Mouse (Mus musculus) testis, adult 2 months (tissue): ENCODE data around the gene Wbp2nl. TPM values are rescaled to one million over a fixed set of nuclear protein-coding genes. Genes with fewer than 3 reads are reported as not detected.

Experiments used
- H3K27ac ChIP-seq: fragments of 200-500 bp; 2 replicates; pipeline ENCODE4 v1.5.1; 2012; ENCODE audit warnings: low read depth, low read length; ENCODE audit not compliant: control insufficient read depth, insufficient read depth
- H3K27me3 ChIP-seq: fragments of 200-500 bp; 2 replicates; pipeline ENCODE4 v1.6.1; 2012; ENCODE audit warnings: mild to moderate bottlenecking, low read length, moderate library complexity; ENCODE audit not compliant: control insufficient read depth, insufficient read depth
- H3K36me3 ChIP-seq: fragments of 200-500 bp; 2 replicates; pipeline ENCODE4 v1.6.1; 2012; ENCODE audit warnings: mild to moderate bottlenecking, low read length; ENCODE audit not compliant: control insufficient read depth, insufficient read depth
- H3K4me1 ChIP-seq: fragments of 200-500 bp; 2 replicates; pipeline ENCODE4 v1.6.1; 2012; ENCODE audit warnings: low read length; ENCODE audit not compliant: control insufficient read depth, insufficient read depth
- H3K4me3 ChIP-seq: fragments of 200-500 bp; 2 replicates; pipeline ENCODE4 v1.5.1; 2012; ENCODE audit warnings: low read depth, mild to moderate bottlenecking, low read length, moderate library complexity, mixed read lengths; ENCODE audit not compliant: control insufficient read depth
- CTCF ChIP-seq: fragments of 200-500 bp; IDR thresholded peaks from 2 replicates; pipeline ENCODE4 v1.5.1; 2012; ENCODE audit warnings: low read depth, mild to moderate bottlenecking, inconsistent platforms, low read length, moderate library complexity; ENCODE audit not compliant: control insufficient read depth, insufficient read depth, insufficient replicate concordance
- POLR2A ChIP-seq: fragments of 200-500 bp; IDR thresholded peaks from 2 replicates; pipeline ENCODE4 v1.6.1; 2012; ENCODE audit warnings: low read depth, mild to moderate bottlenecking, inconsistent platforms, low read length, moderate library complexity; ENCODE audit not compliant: control insufficient read depth
- polyA plus RNA-seq: library from polyadenylated mRNA; depleted of rRNA; stranded (reverse); fragments of >200 nt; gene quantifications from 2 replicates; pipeline ENCODE4 v1.2.3, GENCODE M21; 2012

The Wbp2nl gene
- polyA plus RNA-seq, 1 experiment: 170 TPM

DNA sequence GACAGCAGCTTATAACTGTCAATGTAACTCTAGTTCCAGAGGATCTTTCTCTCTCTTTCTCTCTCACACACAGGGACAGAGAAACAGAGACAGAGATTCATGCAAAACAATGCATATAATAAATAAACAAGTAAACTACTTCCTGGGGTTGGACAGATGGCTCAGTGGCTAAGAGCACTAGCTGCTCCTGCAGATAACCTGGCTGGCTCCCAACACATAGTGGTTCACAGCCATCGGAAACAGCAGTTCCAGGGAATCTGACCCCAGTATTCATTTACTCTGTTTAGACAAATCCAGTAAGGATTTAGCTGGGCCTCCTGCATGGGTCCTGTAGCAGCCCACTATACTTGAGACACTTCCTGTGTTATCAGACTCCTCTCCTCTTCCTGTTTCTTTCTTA lies 20.9 kb downstream of the Wbp2nl start:
- Histone ChIP-seq H3K4me3 (no peak overlapping the region), H3K4me1 (no peaks in the 10 kb centered on the region), H3K27ac (no peak overlapping the region), H3K36me3 (no peaks in the 10 kb centered on the region), H3K27me3 (no peaks in the 10 kb centered on the region)
- no peak for TF ChIP-seq POLR2A

DNA sequence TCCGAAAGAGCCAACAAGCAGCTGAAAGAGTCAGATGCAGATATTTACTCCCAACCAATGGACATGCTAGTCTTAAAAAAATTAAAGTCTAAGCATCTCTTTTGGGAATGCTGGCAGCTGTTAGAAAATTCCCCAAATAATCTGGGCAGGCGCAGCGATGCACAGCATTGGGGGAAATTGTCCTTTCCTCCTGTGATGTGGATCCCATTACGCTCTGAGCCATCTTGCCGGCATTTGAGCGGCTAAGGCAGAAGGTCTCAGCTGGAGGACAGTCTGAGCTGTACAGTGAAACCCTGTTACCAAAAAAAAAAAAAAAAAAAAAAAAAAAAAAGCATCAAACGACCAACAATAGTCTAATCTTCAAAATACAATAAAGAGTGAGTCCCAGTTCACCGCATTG lies 23.4 kb downstream of the Wbp2nl start:
- Histone ChIP-seq H3K4me1 (no peaks in the 10 kb centered on the region), H3K4me3 (no peak overlapping the region), H3K27ac (no peak overlapping the region), H3K36me3 (no peaks in the 10 kb centered on the region), H3K27me3 (no peaks in the 10 kb centered on the region)
- no peak for TF ChIP-seq CTCF
- no peak for TF ChIP-seq POLR2A

DNA sequence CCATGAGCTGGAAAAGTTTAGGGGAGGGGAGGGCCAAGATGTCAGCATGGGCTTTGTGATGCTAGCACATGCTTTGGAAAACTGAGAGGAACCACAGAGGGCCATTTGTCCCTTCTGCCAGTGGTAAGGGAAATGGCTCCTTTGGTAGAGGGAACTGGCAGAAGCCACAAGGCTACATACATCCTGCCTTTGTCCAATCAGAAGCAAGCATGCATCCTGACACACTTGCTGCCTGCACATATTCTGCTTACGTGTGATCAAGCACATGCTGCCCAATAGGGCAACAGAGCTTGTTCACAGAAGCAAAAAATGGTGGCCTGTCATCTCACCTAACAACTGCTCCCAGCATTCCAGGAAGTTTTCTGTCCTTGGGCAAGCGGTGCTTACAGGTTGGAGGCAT lies 26.6 kb downstream of the Wbp2nl start:
- no peaks in the 10 kb centered on the region for H3K36me3 ChIP-seq
- no peak overlapping the region for H3K27ac ChIP-seq
- H3K4me3 ChIP-seq: peak overlapping the region; percentile 7; the same call in 1 of the 2 replicates
- no peaks in the 10 kb centered on the region for H3K27me3 ChIP-seq
- no peaks in the 10 kb centered on the region for H3K4me1 ChIP-seq
- no peak for TF ChIP-seq CTCF
- no peak for TF ChIP-seq POLR2A

DNA sequence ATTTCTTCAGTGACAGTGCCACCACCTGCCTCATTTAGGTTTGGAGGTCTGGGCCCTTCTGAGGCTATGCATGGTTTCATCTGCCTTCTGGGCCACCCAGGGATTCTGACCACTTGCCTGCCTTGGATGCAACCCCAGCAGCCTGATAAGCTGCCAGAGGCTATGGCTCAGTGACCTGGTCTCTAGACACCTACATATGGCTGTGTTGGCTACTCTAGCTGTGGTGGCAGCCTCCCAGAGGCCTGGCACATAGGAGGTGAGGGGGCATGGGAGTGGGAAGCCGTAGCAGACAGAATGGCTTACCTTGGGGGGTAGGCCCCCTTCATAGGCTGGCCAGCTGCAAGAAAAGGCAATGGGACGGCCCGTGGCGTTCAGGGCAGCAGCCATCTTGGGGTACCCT lies 36.4 kb downstream of the Wbp2nl start:
- no peak overlapping the region for H3K27ac ChIP-seq
- peaks cover 17% of the 10 kb centered on the region for H3K4me1 ChIP-seq
- H3K4me3 ChIP-seq: no peak overlapping the region
- H3K36me3 ChIP-seq: no peaks in the 10 kb centered on the region
- peaks cover under 1% of the 10 kb centered on the region; the same call in 1 of the 2 replicates for H3K27me3 ChIP-seq
- no peak for TF ChIP-seq CTCF
- no peak for TF ChIP-seq POLR2A

DNA sequence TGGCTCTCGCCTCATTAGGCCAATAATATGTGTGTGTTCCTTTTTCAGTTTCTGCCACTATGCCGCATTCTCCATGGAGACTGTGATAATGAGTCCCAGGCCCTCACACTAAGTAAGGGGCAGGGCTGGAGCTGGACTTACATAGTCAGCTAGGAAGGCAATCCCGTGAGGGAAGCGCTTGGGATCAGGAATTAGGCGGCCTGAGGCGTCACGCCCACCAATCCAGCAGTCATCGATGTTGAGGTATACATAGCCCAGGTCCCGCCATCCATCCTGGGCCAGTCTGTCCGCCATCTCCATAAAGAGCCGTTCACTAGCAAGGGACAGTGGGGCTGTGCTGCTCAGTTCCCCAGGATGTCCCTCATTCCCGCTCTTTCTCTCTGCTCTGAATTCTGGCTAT lies 37.9 kb downstream of the Wbp2nl start:
- peak overlapping the region; percentile 30 for H3K4me3 ChIP-seq
- TF ChIP-seq POLR2A: no peak
- TF ChIP-seq CTCF: no peak
- H3K36me3 ChIP-seq: no peaks in the 10 kb centered on the region
- H3K4me1 ChIP-seq: peaks cover 29% of the 10 kb centered on the region
- no peak overlapping the region for H3K27ac ChIP-seq
- H3K27me3 ChIP-seq: peaks cover 9% of the 10 kb centered on the region

DNA sequence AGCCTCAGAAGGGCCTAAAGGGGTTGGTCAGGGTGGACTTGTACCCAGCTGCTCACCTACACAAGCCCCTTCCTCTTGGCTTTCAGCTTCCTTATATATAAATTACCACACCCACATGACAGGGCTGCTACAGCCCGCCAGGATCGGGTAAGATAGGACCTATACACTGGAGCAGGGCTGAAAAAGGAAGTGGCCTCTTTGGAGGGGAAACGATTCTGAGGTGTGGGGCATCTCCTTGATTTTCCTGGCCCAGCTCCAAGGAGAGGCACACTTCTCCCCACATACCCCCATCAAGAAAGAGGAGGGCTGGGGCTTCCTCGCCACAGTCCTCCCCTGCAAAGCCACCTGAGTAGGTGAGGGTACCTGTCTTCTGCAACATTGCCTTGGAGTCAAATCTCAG lies 39.1 kb downstream of the Wbp2nl start:
- H3K4me1 ChIP-seq: peaks cover 34% of the 10 kb centered on the region

DNA sequence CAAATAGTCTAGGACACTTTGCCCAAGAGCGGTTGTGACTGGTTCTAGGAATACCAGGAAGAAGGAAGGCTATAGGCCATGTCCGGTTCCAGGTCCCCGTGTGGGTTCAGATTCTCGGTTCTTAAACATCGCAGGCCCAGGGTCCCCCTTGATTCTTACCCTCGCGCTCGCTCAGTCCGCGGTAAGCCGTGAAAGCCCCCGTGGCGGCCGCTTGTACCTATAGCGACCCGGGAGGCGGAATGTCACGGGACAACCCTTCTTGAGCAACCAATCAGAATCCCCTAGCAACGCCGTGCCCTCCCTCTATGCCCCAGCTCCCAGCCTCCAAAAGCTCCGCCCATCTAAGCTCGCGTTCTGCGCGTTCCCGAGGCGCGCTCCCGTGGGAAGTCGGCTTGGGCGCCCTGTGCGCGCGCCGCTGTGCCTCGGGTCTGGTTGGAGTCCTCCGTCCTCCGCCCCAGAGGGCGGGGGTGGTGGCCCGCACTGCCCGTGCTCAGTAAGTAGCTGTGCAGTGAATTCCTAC lies 39.9 kb downstream of the Wbp2nl start, which contains the start of the genes Naga, Pheta2 and Smdt1:
Gene Naga (minus strand): TSS at position 333 of the 520 bp plus-strand sequence.
Gene Pheta2 (plus strand): TSS at position 350 of the 520 bp plus-strand sequence.
Gene Smdt1 (plus strand): TSS at position 367 of the 520 bp plus-strand sequence.
- Histone ChIP-seq H3K27ac (peak within 1 kb of the TSS; percentile 83), H3K4me3 (peak within 1 kb of the TSS; percentile 94), H3K36me3 (no peaks in the 10 kb centered on the region), H3K4me1 (peaks cover 39% of the 10 kb centered on the region), H3K27me3 (peaks cover 9% of the 10 kb centered on the region)
- TF ChIP-seq POLR2A (peak; percentile 50), CTCF (no peak)

More for the DNA sequence above, 39.1 kb downstream of the Wbp2nl start:
- TF ChIP-seq CTCF (no peak), POLR2A (no peak)
- H3K27me3 ChIP-seq: peaks cover 9% of the 10 kb centered on the region
- no peaks in the 10 kb centered on the region for H3K36me3 ChIP-seq
- H3K4me3 ChIP-seq: peak overlapping the region; percentile 94
- H3K27ac ChIP-seq: peak overlapping the region; percentile 83
